Mouse (Mus musculus): ENCODE results near the gene Hspa2. TPM values are rescaled to one million over a fixed set of nuclear protein-coding genes. Genes with fewer than 3 reads are reported as not detected.

Gene Hspa2
- total and polyA plus RNA-seq, 3 experiments: 3.4 to 5.3 (median 3.8) TPM

GRCm38 (mm10) chr12:76392979-76393378 is 11.0 kb upstream of the Hspa2 start:
- Histone ChIP-seq H3K36me3 (replicated peaks in 1 of 2; ENCODE audit: control insufficient read depth in 1 of 2, insufficient read depth in 1 of 2, low read length in 1 of 2) (peaks cover 7 to 20% of the 10 kb centered on the region in 2 experiments), H3K27ac (ENCODE audit: insufficient read depth, low read depth) (no peak overlapping the region), H3K4me3 (replicated peaks in 1 of 3; ENCODE audit: low read depth in 2 of 3, low read length in 2 of 3, poor library complexity in 1 of 3) (no peak overlapping the region), H3K4me2 (ENCODE audit: insufficient read depth, low read depth, poor library complexity, severe bottlenecking) (no peak overlapping the region), H3K4me1 (ENCODE audit: control insufficient read depth in 1 of 2, insufficient read depth in 2 of 2) (peaks cover 14 to 51% of the 10 kb centered on the region in 2 experiments; a peak in 3 of 4 replicates), H3K27me3 (replicated peaks) (no peaks in the 10 kb centered on the region), H3K79me2 (replicated peaks; ENCODE audit: control insufficient read depth, extremely low read depth, insufficient read depth, poor library complexity, severe bottlenecking) (peaks cover 3% of the 10 kb centered on the region; the same call in 1 of the 2 replicates), H3K9ac (ENCODE audit: insufficient read depth, low read depth) (no peak overlapping the region), H3K9me3 (replicated peaks; ENCODE audit: low read length) (no peaks in the 10 kb centered on the region)
- in situ Hi-C loops (cut with MboI; ENCODE audit: low pct_ligation_motif_present, low pct_unique_long_range_greater_than_20kb, low sequenced_read_pairs) (no loop called here), dilution Hi-C loops (cut with MboI; ENCODE audit: extremely low pct_ligation_motif_present, extremely low pct_unique_long_range_greater_than_20kb, low sequenced_read_pairs) (no loop called here)
- TF ChIP-seq POLR2A (IDR thresholded peaks at IDR 0.05; ENCODE audit: low read depth, low read length) (no peak), ETS1 (conservative IDR thresholded peaks at IDR 0.05; ENCODE audit: low read depth, low read length) (no peak), MEF2A (IDR thresholded peaks at IDR 0.05; ENCODE audit: borderline replicate concordance, low read depth, low read length) (no peak), TCF12 (IDR thresholded peaks at IDR 0.05; ENCODE audit: low read depth, low read length) (no peak)
- DNase-seq (ENCODE audit: extremely low read depth): no peak

- Histone ChIP-seq H3K36me3 (replicated peaks in 1 of 2; ENCODE audit: control insufficient read depth in 1 of 2, insufficient read depth in 1 of 2, low read length in 1 of 2) (peaks cover 0 to 3% of the 10 kb centered on the region in 2 experiments), H3K4me2 (ENCODE audit: insufficient read depth, low read depth, poor library complexity, severe bottlenecking) (no peak overlapping the region), H3K79me2 (replicated peaks; ENCODE audit: control insufficient read depth, extremely low read depth, insufficient read depth, poor library complexity, severe bottlenecking) (no peaks in the 10 kb centered on the region), H3K27me3 (replicated peaks) (no peaks in the 10 kb centered on the region), H3K9ac (ENCODE audit: insufficient read depth, low read depth) (no peak overlapping the region), H3K9me3 (replicated peaks; ENCODE audit: low read length) (peaks cover 2% of the 10 kb centered on the region), H3K27ac (ENCODE audit: insufficient read depth, low read depth) (no peak overlapping the region), H3K4me3 (replicated peaks in 1 of 3; ENCODE audit: low read depth in 2 of 3, low read length in 2 of 3, poor library complexity in 1 of 3) (no peak overlapping the region), H3K4me1 (ENCODE audit: control insufficient read depth in 1 of 2, insufficient read depth in 2 of 2) (peaks cover 0 to 19% of the 10 kb centered on the region in 2 experiments; a peak in 3 of 4 replicates)
- no peak for DNase-seq (ENCODE audit: extremely low read depth)
- in situ Hi-C loops (cut with MboI; ENCODE audit: low pct_ligation_motif_present, low pct_unique_long_range_greater_than_20kb, low sequenced_read_pairs): no loop called here
- dilution Hi-C loops (cut with MboI; ENCODE audit: extremely low pct_ligation_motif_present, extremely low pct_unique_long_range_greater_than_20kb, low sequenced_read_pairs): no loop called here
- TF ChIP-seq IRF4 (IDR thresholded peaks at IDR 0.05; ENCODE audit: low read depth, low read length) (no peak), ZKSCAN1 (IDR thresholded peaks at IDR 0.05; ENCODE audit: borderline replicate concordance, low read depth, low read length) (no peak), POLR2A (IDR thresholded peaks at IDR 0.05; ENCODE audit: low read depth, low read length) (no peak), ELF1 (IDR thresholded peaks at IDR 0.05; ENCODE audit: low read depth, low read length) (no peak)
Observed at GRCm38 (mm10) chr12:76397281-76397680, 6.7 kb upstream of the Hspa2 start.

GRCm38 (mm10) chr12:76401674-76402073 is 2.3 kb upstream of the Hspa2 start:
- in situ Hi-C loops (cut with MboI; ENCODE audit: low pct_ligation_motif_present, low pct_unique_long_range_greater_than_20kb, low sequenced_read_pairs) (no loop called here), dilution Hi-C loops (cut with MboI; ENCODE audit: extremely low pct_ligation_motif_present, extremely low pct_unique_long_range_greater_than_20kb, low sequenced_read_pairs) (no loop called here)
- no peak for DNase-seq (ENCODE audit: extremely low read depth)
- H3K4me2 ChIP-seq (ENCODE audit: insufficient read depth, low read depth, poor library complexity, severe bottlenecking): no peak overlapping the region
- H3K27ac ChIP-seq (ENCODE audit: insufficient read depth, low read depth): no peak overlapping the region
- peaks cover 0 to 17% of the 10 kb centered on the region in 2 experiments; a peak in 2 of 4 replicates for H3K4me1 ChIP-seq (ENCODE audit: control insufficient read depth in 1 of 2, insufficient read depth in 2 of 2)
- TF ChIP-seq CTCF (conservative IDR thresholded peaks at IDR 0.05 in 1 of 2, IDR thresholded peaks at IDR 0.05 in 1 of 2; ENCODE audit: low read depth in 2 of 2, low read length in 2 of 2) (peak in 1 of 2 experiments; percentile 36; a peak in 1 of 4 replicates), NRF1 (IDR thresholded peaks at IDR 0.05; ENCODE audit: low read depth, low read length) (no peak), RAD21 (IDR thresholded peaks at IDR 0.05; ENCODE audit: low read depth, low read length) (peak; percentile 1), MYC (IDR thresholded peaks at IDR 0.05; ENCODE audit: low read depth, low read length) (no peak), POLR2A (IDR thresholded peaks at IDR 0.05; ENCODE audit: low read depth, low read length) (no peak), E2F4 (IDR thresholded peaks at IDR 0.05; ENCODE audit: insufficient replicate concordance, low read depth, low read length) (no peak), GABPA (IDR thresholded peaks at IDR 0.05; ENCODE audit: insufficient replicate concordance, low read depth, low read length) (no peak), SMC3 (IDR thresholded peaks at IDR 0.05; ENCODE audit: low read depth, low read length) (peak; percentile 10; the same call in 1 of the 2 replicates), ZKSCAN1 (IDR thresholded peaks at IDR 0.05; ENCODE audit: borderline replicate concordance, low read depth, low read length) (no peak), CHD1 (IDR thresholded peaks at IDR 0.05; ENCODE audit: low read depth, low read length) (no peak), USF2 (conservative IDR thresholded peaks at IDR 0.05; ENCODE audit: low read depth, low read length) (no peak), UBTF (IDR thresholded peaks at IDR 0.05; ENCODE audit: low read depth, low read length) (no peak), MEF2A (IDR thresholded peaks at IDR 0.05; ENCODE audit: borderline replicate concordance, low read depth, low read length) (no peak), EP300 (IDR thresholded peaks at IDR 0.05; ENCODE audit: low read length) (no peak), MAFK (IDR thresholded peaks at IDR 0.05; ENCODE audit: insufficient replicate concordance, low read length) (no peak), MAZ (IDR thresholded peaks at IDR 0.05; ENCODE audit: low read depth, low read length) (no peak), NELFE (IDR thresholded peaks at IDR 0.05; ENCODE audit: low read depth, low read length) (no peak), PAX5 (IDR thresholded peaks at IDR 0.05; ENCODE audit: low read length) (no peak), ELF1 (IDR thresholded peaks at IDR 0.05; ENCODE audit: low read depth, low read length) (no peak), USF1 (IDR thresholded peaks at IDR 0.05; ENCODE audit: low read depth, low read length) (no peak)
- peaks cover 21% of the 10 kb centered on the region for H3K9me3 ChIP-seq (replicated peaks; ENCODE audit: low read length)
- H3K9ac ChIP-seq (ENCODE audit: insufficient read depth, low read depth): no peak overlapping the region
- no peak overlapping the region for H3K4me3 ChIP-seq (replicated peaks in 1 of 3; ENCODE audit: low read depth in 2 of 3, low read length in 2 of 3, poor library complexity in 1 of 3)
- H3K27me3 ChIP-seq (replicated peaks): no peaks in the 10 kb centered on the region
- peaks cover 2 to 13% of the 10 kb centered on the region in 2 experiments for H3K36me3 ChIP-seq (replicated peaks in 1 of 2; ENCODE audit: control insufficient read depth in 1 of 2, insufficient read depth in 1 of 2, low read length in 1 of 2)
- H3K79me2 ChIP-seq (replicated peaks; ENCODE audit: control insufficient read depth, extremely low read depth, insufficient read depth, poor library complexity, severe bottlenecking): no peaks in the 10 kb centered on the region

Measured in CH12.LX (cell line).